Mouse (Mus musculus) embryonic facial prominence, embryonic 15.5 days (tissue): ENCODE measurements at regions not wholly inside any gene's neighbourhood (a gene's known extent, or its start where the extent isn't known, plus 50 kb on each side); places are given as distances from the start of the nearest gene placed in this dataset.

Experiments
- ATAC-seq: fragments of 200-750 bp; cut with Nextera tagmentation; 2 replicates; pipeline ENCODE4 v1.8.0; 2017; ENCODE audit warnings: low read depth, moderate TSS enrichment; ENCODE audit not compliant: insufficient number of reproducible peaks, low FRiP score, low TSS enrichment
- H3K27ac ChIP-seq: fragments of 300-500 bp; sonication (generic); replicated peaks from 2 replicates; pipeline ENCODE4 v1.5.1; 2015; ENCODE audit warnings: mild to moderate bottlenecking, inconsistent platforms
- H3K27me3 ChIP-seq: fragments of 300-500 bp; sonication (generic); 2 replicates; pipeline ENCODE4 v1.6.1; 2015; ENCODE audit warnings: inconsistent platforms
- H3K36me3 ChIP-seq: fragments of 300-500 bp; sonication (generic); 2 replicates; pipeline ENCODE4 v1.6.1; 2015; ENCODE audit warnings: mild to moderate bottlenecking, inconsistent platforms
- H3K4me1 ChIP-seq: fragments of 300-500 bp; sonication (generic); 2 replicates; pipeline ENCODE4 v1.6.1; 2015; ENCODE audit warnings: inconsistent platforms
- H3K4me2 ChIP-seq: fragments of 300-500 bp; sonication (generic); replicated peaks from 2 replicates; pipeline ENCODE4 v1.6.1; 2015; ENCODE audit warnings: mild to moderate bottlenecking, inconsistent platforms
- H3K4me3 ChIP-seq: fragments of 300-500 bp; sonication (generic); replicated peaks from 2 replicates; pipeline ENCODE4 v1.5.1; 2015; ENCODE audit warnings: mild to moderate bottlenecking, inconsistent platforms
- H3K9ac ChIP-seq: fragments of 300-500 bp; sonication (generic); 2 replicates; pipeline ENCODE4 v1.6.1; 2015; ENCODE audit warnings: inconsistent platforms
- H3K9me3 ChIP-seq: fragments of 300-500 bp; sonication (generic); replicated peaks from 2 replicates; pipeline ENCODE4 v1.6.1; 2016; ENCODE audit warnings: inconsistent platforms
- WGBS: fragments of 180-500 bp; shearing (Covaris S2); methylation state at CpG from one replicate; pipeline ENCODE4 v1.1.7; 2015; 5-methylcytosine and 5-hydroxymethylcytosine counted together

DNA sequence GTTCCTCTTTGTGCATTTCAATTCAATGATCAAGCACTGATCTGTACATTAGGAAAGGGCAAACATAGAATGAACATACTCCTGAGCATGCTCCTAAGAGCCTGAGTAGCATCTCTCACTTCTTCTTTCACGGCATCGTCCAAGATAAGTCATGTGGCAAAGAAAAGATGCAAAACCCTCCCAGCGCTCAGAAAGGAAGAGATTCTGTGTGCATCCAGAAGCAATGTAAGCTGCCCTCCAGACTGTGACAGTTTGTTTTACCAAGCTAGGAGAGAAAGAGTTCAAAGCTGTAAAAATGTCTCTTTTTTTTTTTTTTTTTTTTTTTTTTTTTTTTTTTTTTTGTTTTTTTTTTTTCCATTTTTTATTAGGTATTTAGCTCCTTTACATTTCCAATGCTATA is 518.7 kb downstream of the Nfib start:
- WGBS, result 98% methylated on average over 3 of the region's 3 CpGs
- Histone ChIP-seq H3K4me1 (no peaks in the 10 kb centered on the region), H3K36me3 (no peaks in the 10 kb centered on the region), H3K27me3 (no peaks in the 10 kb centered on the region), H3K27ac (no peak overlapping the region), H3K9me3 (no peaks in the 10 kb centered on the region), H3K9ac (no peak overlapping the region), H3K4me3 (no peak overlapping the region), H3K4me2 (no peak overlapping the region)
- ATAC-seq, result no peak

DNA sequence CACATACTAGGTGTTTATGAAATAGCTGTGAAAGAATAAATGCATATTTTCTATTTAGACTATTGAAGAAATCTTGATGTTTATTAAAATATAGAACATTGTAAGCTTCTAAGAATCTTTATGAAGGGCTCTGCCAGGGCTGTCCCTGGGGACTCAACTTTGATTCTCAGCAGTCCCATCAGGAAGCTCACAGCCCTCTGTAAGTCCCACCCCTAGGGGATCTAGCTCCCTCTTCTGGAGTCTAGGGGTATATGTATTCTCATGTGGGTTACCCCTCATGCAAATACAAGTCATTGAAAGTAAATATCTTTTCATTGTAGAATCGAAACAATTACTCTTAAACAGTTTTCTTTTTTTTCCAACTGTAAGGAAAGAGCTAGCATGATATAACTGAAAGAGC is 521.6 kb downstream of the Nfib start:
- H3K4me2 ChIP-seq, result no peak overlapping the region
- no peaks in the 10 kb centered on the region for H3K36me3 ChIP-seq
- no peaks in the 10 kb centered on the region for H3K4me1 ChIP-seq
- ATAC-seq, result no peak
- 90% methylated on average over 1 of the region's 1 CpGs for WGBS
- H3K9me3 ChIP-seq, result no peaks in the 10 kb centered on the region
- no peaks in the 10 kb centered on the region for H3K27me3 ChIP-seq
- no peak overlapping the region for H3K9ac ChIP-seq
- H3K4me3 ChIP-seq, result no peak overlapping the region
- no peak overlapping the region for H3K27ac ChIP-seq

DNA sequence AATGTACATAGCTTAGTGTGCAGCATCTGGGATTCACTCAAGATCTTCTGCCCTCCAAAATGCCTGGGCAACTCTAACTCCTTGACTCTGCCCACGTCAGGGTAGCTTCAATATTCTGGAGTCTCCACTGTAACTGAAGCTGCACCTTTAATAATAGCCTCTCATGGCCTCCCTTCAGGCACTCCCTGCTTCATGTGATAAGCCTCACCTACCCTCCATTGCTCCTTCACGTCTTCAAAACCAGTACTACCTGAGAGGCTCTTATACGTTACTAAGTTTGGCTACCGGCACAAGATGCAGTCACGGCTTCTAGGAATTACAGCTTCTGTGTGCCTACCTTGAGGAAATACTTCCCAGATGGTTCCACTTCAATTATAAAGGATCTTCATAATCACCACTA is 527.4 kb downstream of the Nfib start:
- no peak for ATAC-seq

DNA sequence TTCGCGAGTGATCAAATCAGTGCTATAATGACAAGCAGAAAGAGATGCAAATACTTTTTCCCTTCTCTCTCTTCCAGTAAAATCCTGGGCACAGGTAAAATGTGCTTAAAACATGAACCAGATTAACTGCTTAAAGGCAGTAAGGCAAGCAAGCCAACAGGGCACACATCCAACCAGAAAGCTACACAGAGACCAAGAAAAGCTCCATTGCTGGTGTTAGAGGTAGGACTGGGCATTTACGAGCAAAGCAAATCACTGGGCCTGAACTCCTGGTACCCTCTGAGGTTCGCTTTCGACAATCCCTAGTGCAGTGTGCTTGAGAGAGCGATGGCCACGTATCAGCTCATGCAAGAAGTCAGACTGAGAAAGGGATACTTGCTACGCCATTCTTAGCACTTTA is 528.8 kb downstream of the Nfib start:
- H3K4me2 ChIP-seq, result no peak overlapping the region
- peaks cover 17% of the 10 kb centered on the region for H3K4me1 ChIP-seq
- H3K27ac ChIP-seq, result no peak overlapping the region
- no peaks in the 10 kb centered on the region for H3K9me3 ChIP-seq
- no peaks in the 10 kb centered on the region for H3K27me3 ChIP-seq
- no peak for ATAC-seq
- whole genome bisulfite sequencing, result 93% methylated on average over 8 of the region's 8 CpGs
- H3K4me3 ChIP-seq, result no peak overlapping the region
- no peak overlapping the region for H3K9ac ChIP-seq
- H3K36me3 ChIP-seq, result no peaks in the 10 kb centered on the region

More for the DNA sequence above, 527.4 kb downstream of the Nfib start:
- H3K9ac ChIP-seq, result no peak overlapping the region
- no peaks in the 10 kb centered on the region for H3K36me3 ChIP-seq
- H3K27me3 ChIP-seq, result no peaks in the 10 kb centered on the region
- WGBS, result 79% methylated on average over 5 of the region's 5 CpGs
- H3K27ac ChIP-seq, result no peak overlapping the region
- H3K4me2 ChIP-seq, result no peak overlapping the region
- peaks cover 17% of the 10 kb centered on the region for H3K4me1 ChIP-seq
- H3K9me3 ChIP-seq, result no peaks in the 10 kb centered on the region
- no peak overlapping the region for H3K4me3 ChIP-seq

DNA sequence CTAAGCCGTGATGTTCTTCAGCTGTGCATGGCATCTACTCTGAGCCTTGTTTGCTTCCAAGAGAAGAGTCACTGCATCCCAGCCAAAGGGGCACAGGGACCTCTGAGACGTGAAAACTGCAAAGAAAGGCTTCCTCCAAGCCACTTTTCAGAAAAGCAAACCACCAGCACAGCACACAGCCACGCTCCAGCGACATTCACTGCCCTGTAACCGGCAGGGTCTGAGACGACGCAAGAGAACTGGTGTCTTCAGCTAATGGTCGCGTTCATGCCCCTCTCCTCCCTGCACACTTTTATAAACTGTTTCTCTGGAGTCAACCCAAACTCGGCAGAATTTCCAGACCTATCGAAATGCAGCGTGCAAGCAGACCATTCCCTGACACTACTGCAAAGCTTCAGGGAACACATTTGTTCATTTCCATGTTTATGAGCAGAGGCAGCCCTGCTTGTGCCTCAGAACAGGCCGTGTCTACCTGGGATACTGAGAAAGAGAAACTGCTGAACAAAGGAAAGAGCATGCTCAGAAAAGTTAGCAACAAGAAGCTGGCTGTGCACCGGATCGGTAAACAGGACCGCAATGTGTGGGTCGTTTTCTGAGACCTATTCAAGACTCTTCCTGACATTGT is 532.0 kb downstream of the Nfib start:
- Histone ChIP-seq H3K27me3 (no peaks in the 10 kb centered on the region), H3K36me3 (no peaks in the 10 kb centered on the region), H3K4me2 (no peak overlapping the region), H3K4me1 (peaks cover 17% of the 10 kb centered on the region), H3K9ac (no peak overlapping the region), H3K9me3 (no peaks in the 10 kb centered on the region), H3K27ac (peak overlapping the region; percentile 61), H3K4me3 (no peak overlapping the region)
- WGBS, result 61% methylated on average over 17 of the region's 17 CpGs
- ATAC-seq, result no peak

DNA sequence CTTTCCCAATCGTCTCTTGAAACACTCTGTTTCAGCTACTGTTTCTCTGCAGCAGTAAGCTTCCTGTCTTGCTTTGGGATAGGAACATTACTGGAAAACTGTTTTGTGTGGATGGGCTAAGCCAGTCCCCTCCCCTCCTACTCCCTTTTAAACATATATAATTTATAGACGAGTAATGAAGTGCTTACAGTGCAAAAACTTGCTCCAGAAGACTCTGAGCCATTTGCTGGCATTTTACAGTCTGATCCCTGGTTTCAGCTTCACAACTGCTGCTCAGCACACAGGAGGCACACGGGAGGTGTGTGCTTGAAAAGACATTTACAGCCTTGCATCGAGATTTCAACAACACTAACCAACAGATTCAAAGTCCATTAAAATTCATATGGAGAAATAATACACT is 534.6 kb downstream of the Nfib start:
- Histone ChIP-seq H3K9ac (no peak overlapping the region), H3K4me1 (peaks cover 21% of the 10 kb centered on the region), H3K9me3 (no peaks in the 10 kb centered on the region), H3K27ac (no peak overlapping the region), H3K27me3 (no peaks in the 10 kb centered on the region), H3K36me3 (no peaks in the 10 kb centered on the region), H3K4me2 (no peak overlapping the region), H3K4me3 (no peak overlapping the region)
- no peak for ATAC-seq
- whole genome bisulfite sequencing, result 55% methylated on average over 4 of the region's 4 CpGs

DNA sequence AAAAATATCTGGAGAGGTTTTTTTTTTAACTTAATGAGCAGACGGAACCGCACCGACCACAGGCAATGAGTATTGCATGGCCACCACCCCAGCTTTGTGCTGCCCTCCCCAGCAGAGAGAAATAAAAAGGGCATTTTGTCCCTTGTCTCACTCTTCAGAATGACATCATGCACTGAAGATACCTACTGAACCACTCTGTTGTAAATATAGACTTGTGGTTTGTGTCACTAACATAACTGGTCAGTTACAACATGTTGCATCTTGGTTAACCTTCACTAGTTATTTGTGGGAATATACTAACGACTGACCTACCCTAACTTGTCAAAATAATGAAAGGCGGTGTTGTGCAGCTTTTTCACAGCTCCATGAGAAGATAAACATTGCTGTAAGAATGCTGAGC is 537.5 kb downstream of the Nfib start:
- H3K9me3 ChIP-seq, result no peaks in the 10 kb centered on the region
- H3K27ac ChIP-seq, result no peak overlapping the region
- 0 out of 2 replicates have a peak, but pooled peaks cover 9% of the 10 kb centered on the region for H3K4me1 ChIP-seq
- 88% methylated on average over 5 of the region's 5 CpGs for WGBS
- H3K4me3 ChIP-seq, result no peak overlapping the region
- no peak overlapping the region for H3K9ac ChIP-seq
- H3K27me3 ChIP-seq, result no peaks in the 10 kb centered on the region
- no peak for ATAC-seq
- H3K36me3 ChIP-seq, result no peaks in the 10 kb centered on the region
- no peak overlapping the region for H3K4me2 ChIP-seq

DNA sequence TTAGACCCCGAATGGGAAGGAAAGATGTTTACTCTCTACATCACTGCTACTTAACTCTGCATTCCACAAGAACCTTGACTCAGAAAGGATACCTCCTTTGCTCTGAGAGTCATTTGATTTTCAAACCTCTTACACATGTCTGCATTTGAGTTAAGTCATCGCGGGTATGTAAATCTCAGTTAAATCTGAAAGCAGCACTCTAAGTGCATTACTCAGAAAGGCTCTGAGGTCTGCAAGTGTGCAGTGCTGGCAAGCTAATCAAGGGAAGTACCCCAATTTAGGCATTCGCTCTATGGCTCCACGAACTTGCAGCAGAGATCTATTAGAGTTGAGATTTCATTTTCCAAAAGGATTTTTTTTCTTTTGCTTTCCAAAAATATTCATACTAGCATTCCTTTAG is 538.2 kb downstream of the Nfib start:
- H3K36me3 ChIP-seq, result no peaks in the 10 kb centered on the region
- H3K4me1 ChIP-seq, result 0 out of 2 replicates have a peak, but pooled peaks cover 9% of the 10 kb centered on the region
- H3K4me2 ChIP-seq, result no peak overlapping the region
- H3K4me3 ChIP-seq, result no peak overlapping the region
- ATAC-seq, result no peak
- 64% methylated on average over 5 of the region's 5 CpGs for WGBS
- H3K27me3 ChIP-seq, result no peaks in the 10 kb centered on the region
- no peak overlapping the region for H3K9ac ChIP-seq
- H3K27ac ChIP-seq, result no peak overlapping the region
- H3K9me3 ChIP-seq, result no peaks in the 10 kb centered on the region

DNA sequence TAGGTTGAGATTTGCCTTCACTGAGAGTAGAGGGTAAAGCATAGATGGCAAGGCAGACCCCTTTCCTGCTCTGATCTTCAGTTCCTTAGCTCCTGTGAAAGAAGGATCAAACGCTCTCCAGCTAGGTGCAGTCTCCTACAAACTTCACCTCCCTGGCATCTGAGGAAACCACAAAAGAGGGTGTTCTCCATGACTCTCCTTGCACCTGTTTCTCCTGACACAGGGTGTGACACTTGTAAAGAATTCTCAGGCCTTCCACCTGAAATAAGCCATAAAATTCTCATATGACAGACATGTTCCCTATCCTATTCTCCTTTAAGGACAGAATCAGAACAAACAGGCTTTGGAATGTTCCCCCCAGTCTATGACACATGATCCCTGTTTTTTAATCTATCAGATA is 538.7 kb downstream of the Nfib start:
- 76% methylated on average over 1 of the region's 1 CpGs for WGBS

DNA sequence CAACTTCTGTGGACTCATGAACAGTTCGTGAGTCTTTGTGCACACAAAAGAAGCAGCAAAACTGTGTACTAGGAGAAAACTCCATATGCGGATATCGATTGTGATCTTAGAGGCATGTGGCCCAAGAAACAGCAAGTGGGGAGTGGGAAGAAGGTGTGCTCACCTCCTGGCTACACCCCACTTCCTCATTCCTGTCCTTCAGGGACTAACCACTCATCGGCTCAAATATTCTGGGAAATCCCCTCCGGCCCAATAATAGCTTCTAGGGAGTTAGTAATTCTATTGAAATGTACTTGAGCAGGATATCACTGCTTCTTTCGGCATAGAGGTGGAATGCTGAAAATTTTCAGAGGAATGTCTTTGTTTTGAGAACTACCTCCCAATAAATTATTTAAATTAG is 539.5 kb downstream of the Nfib start:
- no peaks in the 10 kb centered on the region for H3K9me3 ChIP-seq
- no peak overlapping the region for H3K4me3 ChIP-seq
- no peaks in the 10 kb centered on the region for H3K27me3 ChIP-seq
- no peaks in the 10 kb centered on the region for H3K36me3 ChIP-seq
- no peak overlapping the region for H3K9ac ChIP-seq
- 0 out of 2 replicates have a peak, but pooled peaks cover 9% of the 10 kb centered on the region for H3K4me1 ChIP-seq
- no peak overlapping the region for H3K27ac ChIP-seq
- 74% methylated on average over 6 of the region's 6 CpGs for WGBS
- ATAC-seq, result no peak
- H3K4me2 ChIP-seq, result no peak overlapping the region

More for the DNA sequence above, 538.7 kb downstream of the Nfib start:
- no peaks in the 10 kb centered on the region for H3K27me3 ChIP-seq
- H3K4me1 ChIP-seq, result 0 out of 2 replicates have a peak, but pooled peaks cover 9% of the 10 kb centered on the region
- H3K9ac ChIP-seq, result no peak overlapping the region
- no peak overlapping the region for H3K4me3 ChIP-seq
- no peak overlapping the region for H3K4me2 ChIP-seq
- ATAC-seq, result no peak
- H3K9me3 ChIP-seq, result no peaks in the 10 kb centered on the region
- H3K36me3 ChIP-seq, result no peaks in the 10 kb centered on the region
- 0 out of 2 replicates have a peak overlapping the region, but pooled peaks have one; percentile 7 for H3K27ac ChIP-seq

DNA sequence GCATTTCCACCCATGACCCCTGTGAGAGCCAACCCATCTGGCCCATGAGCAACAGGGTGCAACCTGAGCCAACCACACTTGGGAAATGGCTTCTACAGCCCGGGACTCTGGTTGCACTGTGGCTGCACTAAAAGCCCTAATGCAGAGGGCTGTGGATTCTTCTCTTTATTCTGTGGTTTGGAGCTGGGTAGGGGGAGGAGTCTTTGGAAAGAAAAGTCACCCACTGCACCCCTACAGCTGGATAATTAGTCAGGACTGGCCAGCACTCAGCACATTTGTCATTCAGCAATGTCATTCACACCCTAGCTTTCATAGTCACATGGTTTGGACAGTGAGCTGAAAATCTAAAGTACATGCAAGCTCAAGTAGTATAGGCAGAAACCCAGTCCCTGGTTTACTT is 541.5 kb downstream of the Nfib start:
- 15% methylated on average over 1 of the region's 1 CpGs for whole genome bisulfite sequencing
- ATAC-seq, result peak; percentile 60

DNA sequence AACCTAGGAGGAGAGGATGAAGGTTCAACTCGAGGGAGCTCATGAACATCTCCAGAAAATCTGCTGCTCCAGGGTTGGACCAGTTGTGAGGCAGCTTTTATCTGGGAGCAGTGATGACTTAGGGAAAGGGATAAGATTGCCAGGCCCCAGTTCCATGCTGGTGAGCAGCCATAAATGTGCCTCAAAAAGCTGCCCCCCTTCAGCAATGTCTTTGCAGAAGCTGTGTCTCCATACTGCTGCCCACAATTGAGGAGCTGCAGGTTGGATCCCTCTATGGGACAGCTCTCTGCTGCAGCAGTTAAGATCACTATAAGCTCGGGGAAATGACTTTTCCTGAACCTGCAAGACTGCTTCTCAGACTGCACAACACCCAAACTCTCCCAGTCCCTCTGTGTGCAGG is 543.7 kb downstream of the Nfib start:
- Histone ChIP-seq H3K27me3 (no peaks in the 10 kb centered on the region), H3K27ac (no peak overlapping the region), H3K9me3 (no peaks in the 10 kb centered on the region), H3K9ac (no peak overlapping the region), H3K4me1 (0 out of 2 replicates have a peak, but pooled peaks cover 5% of the 10 kb centered on the region), H3K4me2 (no peak overlapping the region), H3K4me3 (no peak overlapping the region), H3K36me3 (no peaks in the 10 kb centered on the region)
- WGBS, result 74% methylated on average over 2 of the region's 2 CpGs
- ATAC-seq, result no peak

More for the DNA sequence above, 541.5 kb downstream of the Nfib start:
- H3K27ac ChIP-seq, result no peak overlapping the region
- no peak overlapping the region for H3K9ac ChIP-seq
- H3K36me3 ChIP-seq, result no peaks in the 10 kb centered on the region
- H3K9me3 ChIP-seq, result no peaks in the 10 kb centered on the region
- H3K4me3 ChIP-seq, result no peak overlapping the region
- 0 out of 2 replicates have a peak, but pooled peaks cover 9% of the 10 kb centered on the region for H3K4me1 ChIP-seq
- H3K4me2 ChIP-seq, result no peak overlapping the region
- H3K27me3 ChIP-seq, result no peaks in the 10 kb centered on the region
